Mouse (Mus musculus): ENCODE data around the gene Olfr963.

- TF ChIP-seq CTCF (IDR thresholded peaks at IDR 0.05) (no peak), EP300 (IDR thresholded peaks at IDR 0.05) (no peak)
Observed at GRCm38 (mm10) chr9:39644785-39645184, 22.2 kb upstream of the Olfr963 start, which contains the start of gene Olfr961.

All from lung, postnatal 0 days (tissue).